Mouse (Mus musculus): Measurements from ENCODE around the gene Plin5.
"Not testable (repeated sequence)": the region's sequence is repeated elsewhere in the genome, so short reads cannot be mapped to it uniquely, and the experiment has no call there.

Plin5 gene

DNA sequence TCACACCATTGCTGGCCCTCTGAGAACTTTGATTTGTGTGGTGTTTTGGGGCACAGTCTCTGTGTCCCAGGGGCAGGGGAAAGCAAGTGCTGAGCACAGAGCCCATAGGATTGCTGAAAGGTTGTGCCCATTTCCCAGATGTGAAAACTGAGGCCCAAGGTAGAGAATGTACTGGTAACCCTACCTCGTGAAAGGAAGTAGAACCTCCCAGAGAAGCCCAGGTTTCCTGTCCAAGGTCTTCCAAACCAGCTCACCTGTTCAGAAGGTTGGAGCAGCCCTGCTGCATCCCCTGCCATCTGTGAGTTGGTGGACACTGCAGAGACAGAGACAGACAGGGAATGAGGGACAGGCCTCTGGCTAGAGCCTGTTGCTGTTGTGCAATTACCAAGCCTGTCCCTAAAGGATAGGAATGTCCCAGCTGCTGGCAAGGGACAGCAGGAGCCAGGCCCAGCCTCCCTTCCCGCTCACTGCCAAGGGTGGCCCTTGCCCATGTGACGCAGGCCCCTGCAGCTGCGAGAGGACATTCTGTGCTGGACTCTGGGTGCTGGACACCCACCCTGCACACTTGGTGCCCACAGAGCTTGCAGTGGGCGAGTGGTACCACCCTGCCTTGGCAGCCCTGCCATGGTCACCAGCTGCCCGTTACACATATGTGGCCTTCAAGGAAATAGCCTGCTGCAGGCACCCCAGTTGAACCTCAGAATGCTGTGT lies 8.9 kb downstream of the Plin5 start:
- DNase-seq (ENCODE audit: extremely low spot score): no peak

DNA sequence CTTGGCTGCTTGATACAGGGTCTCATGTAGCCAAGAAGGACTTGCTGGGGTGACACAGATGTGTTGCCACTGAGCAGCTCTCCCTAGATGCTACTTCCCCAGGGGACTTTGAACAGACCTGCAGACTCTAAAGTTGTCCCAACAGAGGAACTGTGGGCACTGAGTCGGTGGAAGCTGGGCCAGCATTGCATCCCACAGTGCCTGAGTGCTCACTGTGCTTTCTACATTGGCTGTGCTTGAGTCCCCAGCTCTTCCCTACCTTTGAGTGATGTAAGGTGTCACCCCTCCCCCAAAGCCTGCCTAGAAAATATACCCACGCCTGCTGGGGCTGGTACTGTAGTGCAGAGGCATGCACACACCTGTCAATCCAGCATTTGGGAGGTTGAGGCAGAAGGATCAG lies 9.7 kb downstream of the Plin5 start:
- DNase-seq (ENCODE audit: extremely low spot score): no peak

DNA sequence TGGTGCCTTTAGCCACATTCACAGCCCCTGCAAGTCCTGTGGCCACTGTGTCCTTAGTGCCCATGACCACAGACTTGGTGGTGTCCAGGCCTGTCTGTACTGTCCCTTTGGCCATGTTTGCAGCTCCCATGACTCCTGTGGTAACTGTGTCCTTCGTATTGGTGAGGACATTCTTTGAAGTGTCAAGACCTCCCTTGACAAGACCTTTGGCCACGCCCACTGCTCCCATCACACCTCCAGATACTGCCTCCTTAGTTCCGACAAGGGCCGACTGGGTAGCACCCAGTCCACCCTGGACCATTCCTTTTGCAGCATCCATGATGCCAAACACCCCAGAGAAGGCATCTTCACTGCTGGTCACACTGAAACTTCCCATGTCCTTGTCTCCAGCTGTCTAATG lies 10.4 kb downstream of the Plin5 start:
- no peak for DNase-seq (ENCODE audit: extremely low spot score)

DNA sequence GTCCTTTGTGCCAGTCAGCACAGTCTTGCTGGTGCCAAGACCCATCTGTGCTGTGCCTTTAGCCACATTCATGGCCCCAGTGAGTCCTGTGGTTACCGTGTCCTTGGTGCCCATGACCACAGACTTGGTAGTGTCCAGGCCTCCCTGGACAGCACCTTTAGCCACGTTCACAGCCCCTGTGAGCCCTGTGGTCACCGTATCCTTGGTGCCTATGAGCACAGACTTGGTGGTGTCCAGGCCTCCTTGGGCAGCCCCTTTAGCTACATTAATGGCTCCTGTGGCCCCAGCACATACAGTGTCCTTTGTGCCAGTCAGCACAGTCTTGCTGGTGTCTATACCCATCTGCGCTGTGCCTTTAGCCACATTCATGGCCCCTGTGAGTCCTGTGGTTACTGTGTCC lies 11.0 kb downstream of the Plin5 start:
- DNase-seq (ENCODE audit: extremely low spot score): not testable (repeated sequence)

DNA sequence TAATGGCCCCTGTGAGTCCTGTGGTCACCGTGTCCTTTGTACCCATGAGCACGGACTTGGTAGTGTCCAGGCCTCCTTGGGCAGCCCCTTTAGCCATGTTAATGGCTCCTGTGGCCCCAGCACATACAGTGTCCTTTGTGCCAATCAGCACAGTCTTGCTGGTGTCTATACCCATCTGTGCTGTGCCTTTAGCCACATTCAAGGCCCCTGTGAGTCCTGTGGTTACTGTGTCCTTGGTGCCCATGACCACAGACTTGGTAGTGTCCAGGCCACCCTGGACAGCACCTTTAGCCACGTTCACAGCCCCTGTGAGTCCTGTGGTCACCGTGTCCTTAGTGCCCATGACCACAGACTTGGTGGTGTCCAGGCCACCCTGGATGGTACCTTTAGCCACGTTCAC lies 12.6 kb downstream of the Plin5 start:
- DNase-seq (ENCODE audit: extremely low spot score): not testable (repeated sequence)

DNA sequence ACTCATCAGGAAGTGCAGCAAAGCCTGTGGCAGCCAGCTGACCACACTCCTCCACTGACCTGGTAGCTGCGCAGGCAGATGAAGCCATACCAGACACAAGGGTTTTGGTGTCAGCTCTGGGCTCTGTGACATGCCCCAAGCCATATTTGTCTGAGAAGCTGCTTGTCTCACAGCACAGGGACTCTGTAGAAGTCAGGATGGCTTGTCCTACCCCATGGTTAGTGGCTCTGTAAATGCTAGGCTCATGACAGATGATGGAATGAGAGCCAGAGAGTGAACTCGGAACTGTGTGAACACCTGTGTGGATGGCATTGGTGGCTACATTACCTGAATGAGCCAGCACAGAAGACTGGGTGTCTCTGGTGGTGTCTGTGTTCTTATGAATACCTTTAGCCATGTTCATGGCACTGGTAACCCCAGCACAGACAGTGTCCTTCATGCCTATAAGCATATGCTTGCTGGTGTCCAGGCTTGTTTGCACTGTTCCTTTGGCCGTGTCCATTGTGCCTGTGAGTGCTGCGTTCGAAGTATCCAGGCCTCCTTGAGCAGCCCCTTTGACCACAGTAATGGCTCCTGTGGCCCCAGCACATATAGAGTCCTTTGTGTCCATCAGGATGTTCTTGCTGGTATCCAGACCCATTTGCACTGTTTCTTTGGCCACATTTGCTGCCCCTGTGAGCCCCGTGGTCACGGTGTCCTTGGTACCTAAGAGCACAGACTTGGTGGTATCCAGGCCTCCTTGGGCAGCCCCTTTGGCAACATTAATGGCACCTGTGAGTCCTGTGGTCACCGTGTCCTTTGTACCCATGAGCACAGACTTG lies 13.7 kb downstream of the Plin5 start:
- DNase-seq (ENCODE audit: extremely low spot score): no peak

DNA sequence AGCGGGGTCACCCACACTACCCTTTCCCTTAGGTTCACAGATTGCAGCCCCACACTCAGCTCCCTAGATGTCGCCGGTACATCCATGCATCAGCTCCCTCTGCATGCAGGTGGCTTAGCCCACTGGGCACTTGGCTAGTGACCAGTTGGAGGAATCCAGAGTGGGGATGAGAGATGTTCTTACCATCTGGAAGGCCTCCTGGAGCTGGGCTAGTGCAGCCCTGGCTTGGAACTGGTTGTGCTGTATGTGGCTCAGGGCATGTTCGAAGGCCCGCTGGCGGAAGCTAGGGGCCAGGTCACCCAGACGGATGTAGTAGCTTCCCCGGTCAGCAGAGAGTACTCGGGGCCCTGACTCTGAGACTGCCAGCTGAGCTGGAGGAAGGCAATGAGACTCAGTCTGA lies 14.5 kb downstream of the Plin5 start:
- no peak for DNase-seq (ENCODE audit: extremely low spot score)

DNA sequence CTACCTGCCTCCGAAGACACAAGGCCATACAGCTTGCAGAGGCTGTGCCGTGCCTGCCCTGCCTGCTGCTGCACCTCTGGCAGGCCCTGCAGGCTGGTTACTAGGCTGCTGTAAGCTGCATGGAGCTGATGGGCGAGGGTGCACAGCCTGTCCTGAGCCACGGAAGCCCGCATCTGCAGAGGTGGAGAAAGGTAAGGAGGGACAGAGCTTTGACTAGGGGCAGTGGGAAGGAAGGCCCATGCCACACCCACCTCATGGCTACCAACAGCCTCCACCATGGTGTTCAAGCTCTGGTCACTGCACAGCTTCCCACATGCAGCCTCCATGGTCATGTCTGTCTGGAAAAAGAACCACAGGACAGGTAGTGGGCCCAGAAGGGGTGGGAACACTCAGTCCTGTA lies 15.2 kb downstream of the Plin5 start:
- no peak for DNase-seq (ENCODE audit: extremely low spot score)

DNA sequence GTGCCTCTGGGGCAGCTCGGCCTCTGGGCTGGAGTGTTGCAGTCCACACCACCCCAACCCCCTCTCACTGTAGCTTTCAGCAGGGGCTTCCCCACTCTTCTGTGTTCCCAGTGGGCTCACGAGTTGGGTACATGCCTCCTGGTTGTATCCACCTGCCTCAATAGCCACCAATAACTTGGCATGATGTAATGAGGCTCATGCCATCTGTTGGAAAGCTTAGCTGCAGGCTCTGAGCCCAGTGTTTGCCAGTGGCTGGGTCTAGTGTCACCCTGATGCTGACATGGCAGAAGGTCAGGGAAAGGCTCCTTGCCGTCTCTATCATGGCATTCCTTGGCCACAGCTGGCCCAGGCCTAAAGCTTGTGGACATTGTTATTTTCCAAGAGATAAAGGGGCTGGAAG lies 16.6 kb downstream of the Plin5 start:
- no peak for DNase-seq (ENCODE audit: extremely low spot score)

DNA sequence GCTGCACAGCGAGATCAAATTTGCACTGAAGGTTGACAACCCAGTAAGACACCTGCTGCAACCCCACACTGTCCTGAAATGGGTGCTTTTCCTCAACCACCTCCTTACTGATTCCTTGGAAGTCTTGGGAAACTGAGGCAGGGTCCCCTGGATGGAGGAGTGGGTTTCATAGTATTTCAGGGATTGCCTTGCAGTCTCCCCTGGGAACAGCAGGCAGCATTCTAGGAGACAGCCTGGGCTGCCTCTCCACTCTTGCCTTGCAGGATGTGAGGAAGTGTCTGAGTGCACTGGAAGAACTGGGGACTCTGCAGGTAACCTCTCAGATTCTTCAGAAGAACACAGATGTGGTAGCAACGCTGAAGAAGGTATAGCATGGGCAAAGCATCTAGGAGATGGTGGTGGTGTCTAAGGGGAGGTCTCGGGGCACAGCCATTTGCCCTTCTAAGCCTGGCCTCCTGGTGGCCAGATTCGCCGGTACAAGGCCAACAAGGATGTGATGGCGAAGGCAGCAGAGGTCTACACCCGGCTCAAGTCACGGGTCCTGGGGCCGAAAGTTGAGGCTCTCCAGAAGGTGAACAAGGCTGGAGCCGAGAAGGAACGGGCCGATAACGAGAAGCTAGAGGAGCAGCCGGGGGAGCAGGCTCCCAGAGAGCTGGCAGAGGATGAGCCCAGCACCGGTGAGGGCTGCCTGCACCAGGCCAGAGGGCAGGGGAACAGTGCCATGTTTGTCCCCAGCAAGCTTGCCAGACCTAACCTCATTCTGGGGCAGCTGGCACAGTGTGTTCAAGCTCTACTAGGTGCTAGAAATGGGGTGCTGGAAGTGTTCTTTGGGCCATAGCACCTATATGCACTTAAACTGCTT lies 18.5 kb downstream of the Plin5 start:
- no peak for DNase-seq (ENCODE audit: extremely low spot score)

DNA sequence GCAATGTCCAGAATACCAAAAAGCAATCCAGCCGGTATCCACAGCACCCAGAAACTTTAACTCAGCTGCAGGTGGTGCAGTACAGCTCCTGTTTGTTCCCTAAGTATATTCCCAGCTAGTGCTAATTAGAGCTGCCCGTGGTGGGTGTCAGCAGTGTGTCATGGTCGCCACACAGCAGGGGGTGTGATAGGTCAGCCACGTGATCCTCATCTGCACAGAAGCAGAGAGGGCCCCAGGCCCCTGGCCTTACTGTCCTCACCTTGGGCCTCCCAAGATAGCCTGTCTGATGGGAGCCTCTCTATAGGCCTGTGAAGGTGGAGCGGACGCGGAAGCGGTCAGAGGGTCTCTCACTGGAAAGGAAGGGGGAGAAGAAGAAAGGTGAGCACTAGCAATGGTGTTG lies 19.2 kb downstream of the Plin5 start:
- DNase-seq (ENCODE audit: extremely low spot score): no peak

DNA sequence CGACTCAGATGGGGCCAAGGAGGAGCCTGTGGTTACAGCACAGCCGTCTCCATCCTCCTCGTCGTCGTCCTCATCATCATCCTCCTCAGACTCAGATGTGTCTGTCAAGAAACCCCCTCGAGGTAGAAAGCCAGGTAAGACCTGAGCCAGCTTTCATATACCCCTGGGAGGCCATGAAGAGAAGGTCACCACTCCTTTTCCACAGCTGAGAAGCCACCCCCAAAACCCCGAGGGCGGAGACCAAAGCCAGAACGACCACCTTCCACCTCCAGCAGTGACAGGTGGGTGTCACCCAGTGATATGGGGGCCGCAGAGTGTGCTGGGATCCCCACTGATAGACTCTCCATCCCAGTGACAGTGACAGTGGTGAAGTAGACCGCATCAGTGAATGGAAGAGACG lies 20.5 kb downstream of the Plin5 start:
- DNase-seq (ENCODE audit: extremely low spot score): no peak

DNA sequence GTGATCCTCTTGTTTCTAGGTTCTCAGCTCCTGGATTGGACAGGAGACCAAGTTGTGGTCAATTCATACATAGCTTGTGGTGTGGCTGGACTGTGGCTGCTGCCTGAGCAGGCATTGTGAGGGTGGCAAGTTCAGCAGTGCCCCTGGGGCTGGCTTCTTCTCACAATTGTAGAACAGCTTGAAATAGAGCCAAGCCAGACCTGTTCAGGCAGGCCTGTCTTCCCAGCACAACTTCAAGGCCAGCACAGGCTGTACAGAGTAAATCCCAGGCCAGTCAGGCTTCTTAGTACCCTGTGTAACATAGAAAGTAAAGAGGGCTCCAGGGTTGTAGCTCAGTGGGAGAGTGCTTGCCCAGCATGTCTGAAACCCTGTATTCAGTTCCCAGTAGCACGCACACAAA lies 24.6 kb downstream of the Plin5 start:
- no peak for DNase-seq (ENCODE audit: extremely low spot score)

DNA sequence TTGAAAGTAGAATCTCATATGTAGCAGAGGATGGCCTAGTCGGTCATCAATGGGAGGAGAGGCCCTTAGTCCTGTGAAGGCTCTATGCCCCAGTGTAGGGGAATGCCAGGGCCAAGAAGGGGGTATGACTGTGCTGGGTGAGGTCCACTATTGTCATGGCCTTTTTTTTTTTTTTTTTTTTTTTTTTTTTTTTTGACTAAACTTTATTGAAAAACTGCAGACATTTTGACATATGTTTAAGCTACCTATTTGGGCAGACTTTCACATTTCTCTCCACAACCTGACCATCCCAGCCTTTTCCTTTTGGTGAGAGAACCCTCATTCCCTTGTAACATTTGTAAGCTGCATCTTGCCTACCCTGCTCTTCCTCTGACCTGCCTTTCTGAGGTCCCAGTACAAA lies 25.1 kb downstream of the Plin5 start:
- no peak for DNase-seq (ENCODE audit: extremely low spot score)

DNA sequence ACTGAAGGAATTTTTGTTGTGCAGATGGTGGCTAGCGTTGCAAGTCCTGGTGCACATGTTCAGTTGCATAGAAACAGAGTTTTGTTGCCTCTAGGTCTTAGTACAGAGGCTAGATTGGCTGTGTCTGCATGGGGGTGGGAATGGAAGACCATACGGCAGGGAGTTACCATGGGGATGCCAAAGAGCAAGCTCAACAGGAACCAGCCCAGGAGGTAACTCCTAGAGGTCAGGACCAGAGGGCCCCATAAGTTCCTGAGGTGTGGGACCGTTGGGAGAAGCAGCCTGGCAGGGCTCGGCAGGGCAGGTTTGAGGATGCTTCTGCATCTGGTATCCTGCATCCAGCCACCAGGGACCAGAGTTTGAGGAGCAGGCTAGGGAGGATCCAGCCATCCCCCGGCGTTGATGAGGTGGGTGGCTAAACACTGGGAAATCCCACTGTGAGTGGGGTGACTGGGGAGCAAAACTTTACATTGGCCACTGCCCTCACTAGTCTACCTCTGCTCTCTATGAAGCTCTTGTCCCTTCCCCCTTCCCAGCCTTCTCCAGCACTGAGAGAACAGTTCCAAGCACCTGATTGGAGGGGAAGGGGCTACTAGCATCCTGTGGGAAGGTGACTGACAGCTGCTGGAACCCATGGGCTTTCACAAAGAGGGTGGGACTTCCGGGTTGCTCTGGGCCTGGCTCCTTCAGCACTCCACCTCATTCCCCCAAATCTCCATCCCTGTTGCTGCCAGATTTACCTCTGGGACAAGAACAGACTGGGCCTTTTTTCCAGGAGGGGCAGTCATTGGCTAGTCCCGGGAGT lies 36.4 kb downstream of the Plin5 start:
- peak; percentile 80 for DNase-seq (ENCODE audit: extremely low spot score)

DNA sequence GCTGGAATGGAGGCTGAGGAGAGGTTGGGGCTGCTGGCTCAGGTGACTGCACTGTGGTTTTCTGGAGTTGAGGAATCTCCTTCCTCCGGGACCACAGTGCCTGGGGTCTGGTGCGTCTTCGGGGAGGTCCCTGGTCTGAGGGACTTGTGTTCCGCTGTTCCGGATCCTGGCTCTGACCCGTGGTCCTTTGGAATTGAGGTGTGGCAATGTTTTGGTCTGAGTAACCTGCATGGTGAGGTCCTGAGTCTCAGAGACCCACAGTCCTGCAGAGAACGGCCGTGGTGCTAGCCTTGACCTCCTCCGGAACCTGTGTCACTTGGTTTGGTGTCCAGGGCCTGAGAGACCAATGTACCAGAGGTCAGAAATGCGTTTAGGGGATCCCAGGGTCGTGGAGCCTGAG lies 37.5 kb downstream of the Plin5 start:
- no peak for DNase-seq (ENCODE audit: extremely low spot score)

DNA sequence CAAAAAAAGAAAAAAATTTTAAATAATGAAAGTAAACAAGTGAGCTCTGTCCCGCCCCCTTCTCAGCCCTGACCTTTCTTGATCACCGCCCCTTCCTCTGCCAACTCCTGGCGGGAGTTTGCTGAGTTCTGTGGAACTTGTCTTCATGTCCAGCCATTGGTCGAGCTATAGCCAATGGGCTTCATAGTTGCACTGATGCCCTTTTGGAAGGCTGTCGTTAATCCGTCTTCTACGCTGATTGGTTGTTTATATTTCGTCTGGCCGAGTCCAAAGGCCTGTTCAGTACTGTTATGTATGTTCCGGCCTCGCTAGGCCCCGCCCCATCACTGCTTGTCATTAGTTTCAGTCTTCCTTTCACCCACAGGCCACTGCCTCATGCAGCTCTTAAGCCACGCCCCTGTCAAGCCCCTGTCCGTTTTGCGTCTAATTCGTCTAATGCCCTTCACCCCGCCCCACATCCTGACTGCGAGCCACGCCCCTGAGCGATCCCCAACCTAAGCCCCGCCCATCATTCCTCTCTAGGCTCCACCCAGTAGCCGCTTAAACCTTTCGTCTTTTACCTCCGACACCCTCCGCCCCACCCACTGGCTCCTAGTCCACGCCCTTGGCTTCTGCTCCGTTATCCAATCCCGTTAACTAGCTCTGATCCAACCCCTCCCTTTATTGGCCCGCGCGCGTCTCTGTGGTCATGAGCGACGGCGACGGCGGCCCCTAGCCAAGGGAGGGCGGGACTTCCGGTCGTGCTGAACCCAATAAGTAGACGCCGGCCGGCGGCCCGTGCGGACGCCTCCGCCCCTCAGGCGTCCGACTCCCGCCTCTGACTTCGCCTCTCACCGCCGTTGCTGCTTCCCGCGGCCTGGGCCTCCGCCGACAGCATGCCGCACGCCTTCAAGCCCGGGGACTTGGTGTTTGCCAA lies 38.3 kb downstream of the Plin5 start, which contains the start of gene Hdgfl2:
Gene Hdgfl2, plus strand, starts transcription at position 755 of the 916 bp plus-strand sequence.
- DNase-seq (ENCODE audit: extremely low spot score): peak; percentile 100

DNA sequence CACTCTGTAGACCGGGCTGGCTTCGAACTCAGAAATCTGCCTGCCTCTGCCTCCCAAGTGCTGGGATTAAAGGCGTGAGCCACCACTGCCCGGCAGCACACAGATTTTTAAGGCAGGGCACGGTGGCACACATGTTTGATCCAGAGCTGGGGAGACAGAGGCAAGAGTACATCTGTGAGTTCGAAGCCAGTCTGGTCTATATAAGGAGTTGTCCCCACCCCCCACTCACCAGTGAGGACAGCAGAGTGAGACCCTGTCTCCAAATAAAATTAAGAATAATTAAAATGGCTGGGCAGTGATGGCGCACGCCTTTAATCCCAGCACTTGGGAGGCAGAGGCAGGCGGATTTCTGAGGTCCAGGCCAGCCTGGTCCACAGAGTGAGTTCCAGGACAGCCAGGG lies 39.0 kb downstream of the Plin5 start:
- not testable (repeated sequence) for DNase-seq (ENCODE audit: extremely low spot score)

DNA sequence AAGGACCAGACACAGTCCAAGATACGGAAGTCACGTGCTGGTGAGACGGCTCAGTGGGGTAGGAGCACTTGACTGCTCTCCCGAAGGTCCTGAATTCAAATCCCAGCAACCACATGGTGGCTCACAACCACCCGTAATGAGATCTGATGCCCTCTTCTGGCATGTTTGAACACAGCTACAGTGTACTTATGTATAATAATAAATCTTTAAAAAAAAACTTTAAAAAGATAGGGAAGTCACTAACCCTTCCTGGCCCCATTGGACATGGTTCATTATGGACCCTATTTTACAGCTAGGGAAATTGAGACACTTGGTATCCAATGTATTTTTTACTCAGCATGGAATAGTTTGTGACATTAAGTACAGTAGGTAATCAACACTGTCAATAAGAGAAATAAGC lies 39.9 kb downstream of the Plin5 start:
- no peak for DNase-seq (ENCODE audit: extremely low spot score)

DNA sequence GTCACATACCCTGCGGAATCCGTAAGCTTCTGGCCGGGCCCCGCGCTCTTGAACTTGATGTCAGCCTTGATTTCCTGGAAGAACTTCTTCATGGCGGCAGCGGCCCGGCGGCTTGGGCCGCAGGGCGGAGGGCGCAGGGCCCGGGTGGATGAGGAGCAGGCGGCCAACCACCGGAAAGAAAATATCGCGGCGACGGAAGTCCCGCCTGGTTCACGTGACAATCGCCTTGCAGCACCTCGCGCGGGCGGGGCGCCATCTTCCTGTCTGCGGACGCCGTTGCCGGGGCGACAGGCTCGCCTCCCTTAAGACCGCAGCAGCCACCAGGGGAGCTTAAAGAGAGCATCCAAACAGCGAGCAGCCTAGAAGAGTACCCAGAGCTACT lies 42.6 kb downstream of the Plin5 start, which contains the start of gene Ubxn6:
Gene Ubxn6, minus strand, starts transcription at position 202 of the 382 bp plus-strand sequence.
- DNase-seq (ENCODE audit: extremely low spot score): peak; percentile 92

Data from embryo, embryonic 9.5 days (tissue).